Mouse (Mus musculus) neural tube, embryonic 11.5 days (tissue): ENCODE measurements around the gene Igsf23. TPM values are rescaled to one million over a fixed set of nuclear protein-coding genes. Genes with fewer than 3 reads are reported as not detected.

Experiments
- ATAC-seq: fragments of 200-750 bp; cut with Nextera tagmentation; 2 replicates; pipeline ENCODE4 v1.8.0; 2017; ENCODE audit warnings: moderate number of reproducible peaks, mild to moderate bottlenecking, moderate TSS enrichment, moderate library complexity; ENCODE audit not compliant: insufficient read depth, low FRiP score, low TSS enrichment
- DNase-seq: peaks from one replicate; pipeline ENCODE4 v3.0.0-alpha.2; 2015; ENCODE audit warnings: low spot score
- H3K27ac ChIP-seq: fragments of 300-500 bp; sonication (generic); 2 replicates; pipeline ENCODE4 v1.5.1; 2014; ENCODE audit warnings: low read depth, mild to moderate bottlenecking, low read length
- H3K27me3 ChIP-seq: fragments of 300-500 bp; sonication (generic); 2 replicates; pipeline ENCODE4 v1.6.1; 2014; ENCODE audit warnings: mild to moderate bottlenecking, low read length, mixed read lengths; ENCODE audit not compliant: control insufficient read depth, insufficient read depth
- H3K36me3 ChIP-seq: fragments of 300-500 bp; sonication (generic); 2 replicates; pipeline ENCODE4 v1.6.1; 2014; ENCODE audit warnings: mild to moderate bottlenecking, low read length, moderate library complexity, mixed read lengths; ENCODE audit not compliant: control insufficient read depth, insufficient read depth
- H3K4me1 ChIP-seq: fragments of 300-500 bp; sonication (generic); 2 replicates; pipeline ENCODE4 v1.6.1; 2014; ENCODE audit warnings: low read length, mixed read lengths; ENCODE audit not compliant: control insufficient read depth, insufficient read depth
- H3K4me2 ChIP-seq: fragments of 300-500 bp; sonication (generic); 2 replicates; pipeline ENCODE4 v1.6.1; 2014; ENCODE audit warnings: low read depth, mild to moderate bottlenecking, moderate library complexity
- H3K4me3 ChIP-seq: fragments of 300-500 bp; sonication (generic); 2 replicates; pipeline ENCODE4 v1.5.1; 2014; ENCODE audit warnings: low read depth, low read length
- H3K9ac ChIP-seq: fragments of 300-500 bp; sonication (generic); 2 replicates; pipeline ENCODE4 v1.6.1; 2014; ENCODE audit warnings: mild to moderate bottlenecking, low read length
- H3K9me3 ChIP-seq: fragments of 300-500 bp; sonication (generic); 2 replicates; pipeline ENCODE4 v1.6.1; 2016; ENCODE audit warnings: low read length; ENCODE audit not compliant: control insufficient read depth
- WGBS: fragments of 180-500 bp; shearing (Covaris S2); extraction: QIAGEN DNeasy Blood & Tissue Kit; methylation state at CpG from one replicate; pipeline ENCODE4 v1.1.7; 2014; 5-methylcytosine and 5-hydroxymethylcytosine counted together
- polyA plus RNA-seq: library from polyadenylated mRNA; unstranded; fragments of >200 nt; fragmentation: Nextera tagmentation; extraction: Ambion mirVana; gene quantifications from 2 replicates; pipeline ENCODE4 v1.2.1, GENCODE M21; 2014

Igsf23 gene
- polyA plus RNA-seq, 1 experiment from 2014 or later = not detected

GRCm38 (mm10) chr7:19911695-19912524 lies 38.6 kb downstream of the Igsf23 start:
- ATAC-seq = no peak
- Histone ChIP-seq H3K4me2 (no peak overlapping the region), H3K27me3 (no peaks in the 10 kb centered on the region), H3K36me3 (no peaks in the 10 kb centered on the region; the same call in 1 of the 2 replicates), H3K27ac (no peak overlapping the region), H3K4me1 (no peaks in the 10 kb centered on the region), H3K9ac (no peak overlapping the region), H3K4me3 (no peak overlapping the region), H3K9me3 (no peaks in the 10 kb centered on the region; the same call in 1 of the 2 replicates)
- no peak for DNase-seq
- 87% methylated on average over 23 of the region's 23 CpGs for WGBS

GRCm38 (mm10) chr7:19911292-19911658 lies 39.3 kb downstream of the Igsf23 start:
- Histone ChIP-seq H3K4me1 (no peaks in the 10 kb centered on the region), H3K4me2 (no peak overlapping the region), H3K9ac (no peak overlapping the region), H3K9me3 (no peaks in the 10 kb centered on the region; the same call in 1 of the 2 replicates), H3K36me3 (no peaks in the 10 kb centered on the region; the same call in 1 of the 2 replicates), H3K27ac (no peak overlapping the region), H3K27me3 (no peaks in the 10 kb centered on the region), H3K4me3 (no peak overlapping the region)
- ATAC-seq (no peak), DNase-seq (no peak)
- 85% methylated on average over 6 of the region's 6 CpGs for WGBS

GRCm38 (mm10) chr7:19910421-19911291 lies 39.9 kb downstream of the Igsf23 start:
- no peaks in the 10 kb centered on the region; the same call in 1 of the 2 replicates for H3K36me3 ChIP-seq
- ATAC-seq = peak; percentile 48; the same call in 1 of the 2 replicates
- no peaks in the 10 kb centered on the region for H3K27me3 ChIP-seq
- H3K27ac ChIP-seq = no peak overlapping the region
- no peak overlapping the region for H3K4me2 ChIP-seq
- H3K4me3 ChIP-seq = no peak overlapping the region
- H3K9ac ChIP-seq = no peak overlapping the region
- peak; percentile 82 for DNase-seq
- WGBS = 52% methylated on average over 21 of the region's 21 CpGs
- no peaks in the 10 kb centered on the region for H3K4me1 ChIP-seq
- H3K9me3 ChIP-seq = no peaks in the 10 kb centered on the region; the same call in 1 of the 2 replicates

GRCm38 (mm10) chr7:19889881-19890280 lies 60.7 kb downstream of the Igsf23 start:
- no peak overlapping the region for H3K4me2 ChIP-seq
- no peaks in the 10 kb centered on the region for H3K9me3 ChIP-seq
- no peaks in the 10 kb centered on the region for H3K36me3 ChIP-seq
- peak; percentile 43 for DNase-seq
- no peak overlapping the region for H3K4me3 ChIP-seq
- no peak overlapping the region for H3K27ac ChIP-seq
- H3K27me3 ChIP-seq = no peaks in the 10 kb centered on the region
- H3K9ac ChIP-seq = no peak overlapping the region
- H3K4me1 ChIP-seq = no peaks in the 10 kb centered on the region
- 46% methylated on average over 8 of the region's 8 CpGs for WGBS
- no peak for ATAC-seq

- Histone ChIP-seq H3K4me3 (no peak within 1 kb of the TSS), H3K9ac (no peak within 1 kb of the TSS), H3K36me3 (no peaks in the 10 kb centered on the region), H3K9me3 (no peaks in the 10 kb centered on the region; the same call in 1 of the 2 replicates), H3K4me2 (no peak within 1 kb of the TSS), H3K27me3 (no peaks in the 10 kb centered on the region), H3K4me1 (no peaks in the 10 kb centered on the region), H3K27ac (no peak within 1 kb of the TSS)
- DNase-seq = no peak
- no peak for ATAC-seq
- WGBS = 77% methylated on average over 7 of the region's 7 CpGs
These were observed 62.7 kb downstream of the Igsf23 start, which contains the start of gene Ceacam19 for GRCm38 (mm10) chr7:19887849-19888248. Ceacam19 (minus strand) TSS chr7:19887965.

Other genes starting within 250 kb of the Igsf23 start
- 150 and 155 TPM in 2 replicates for gene Tomm40, start 235.3 kb downstream of the Igsf23 start, polyA plus RNA-seq
- gene Nectin2, start 200.3 kb downstream of the Igsf23 start, polyA plus RNA-seq = 70.0 and 76.5 TPM in 2 replicates
- gene Bcam, start 179.7 kb downstream of the Igsf23 start, polyA plus RNA-seq = 21.1 and 21.7 TPM in 2 replicates
- gene Cblc, start 153.9 kb downstream of the Igsf23 start, polyA plus RNA-seq = 0.45 and 0.53 TPM in 2 replicates
- gene Bcl3, start 128.0 kb downstream of the Igsf23 start, polyA plus RNA-seq = 1.2 and 1.3 TPM in 2 replicates
- 0.24 and 0.29 TPM in 2 replicates for gene Gm19345, start 98.8 kb downstream of the Igsf23 start, polyA plus RNA-seq
- not detected in 2 replicates for gene Ceacam16, start 89.5 kb downstream of the Igsf23 start, polyA plus RNA-seq
- gene Ceacam19, start 62.8 kb downstream of the Igsf23 start, polyA plus RNA-seq = not detected in 2 replicates
- gene Pvr, start 29.6 kb downstream of the Igsf23 start, polyA plus RNA-seq = 2.9 and 4.8 TPM in 2 replicates
- not detected in 2 replicates for gene Ceacam20, start 14.7 kb upstream of the Igsf23 start, polyA plus RNA-seq
- gene Nlrp9b, start 40.7 kb upstream of the Igsf23 start, polyA plus RNA-seq = not detected in 2 replicates
- gene Vmn1r91, start 148.9 kb upstream of the Igsf23 start, polyA plus RNA-seq = not detected in 2 replicates
- gene Gm16442, start 171.8 kb upstream of the Igsf23 start, polyA plus RNA-seq = not detected in 2 replicates
- not detected in 2 replicates for gene Vmn1r93, start 188.3 kb upstream of the Igsf23 start, polyA plus RNA-seq
- gene Vmn1r94, start 217.6 kb upstream of the Igsf23 start, polyA plus RNA-seq = not detected in 2 replicates
- not detected in 2 replicates for gene Vmn1r95, start 243.0 kb upstream of the Igsf23 start, polyA plus RNA-seq